Mouse (Mus musculus) embryonic facial prominence, embryonic 10.5 days (tissue): ENCODE data around the gene Eda2r. TPM values are rescaled to one million over a fixed set of nuclear protein-coding genes. Genes with fewer than 3 reads are reported as not detected.
A peak's percentile ranks its signal among the peaks of the same experiment; 100 is the strongest.

Source experiments
- DNase-seq: peaks from one replicate; pipeline ENCODE4 v3.0.0-alpha.2; 2017; ENCODE audit warnings: low spot score
- H3K27ac ChIP-seq: fragments of 300-500 bp; sonication (generic); replicated peaks from 2 replicates; pipeline ENCODE4 v1.5.1; 2016; ENCODE audit warnings: mild to moderate bottlenecking
- H3K27me3 ChIP-seq: fragments of 300-500 bp; sonication (generic); replicated peaks from 2 replicates; pipeline ENCODE4 v1.6.1; 2016; ENCODE audit warnings: low read depth, mild to moderate bottlenecking; ENCODE audit not compliant: poor library complexity, severe bottlenecking
- H3K36me3 ChIP-seq: fragments of 300-500 bp; sonication (generic); replicated peaks from 2 replicates; pipeline ENCODE4 v1.6.1; 2016; ENCODE audit warnings: mild to moderate bottlenecking, moderate library complexity
- H3K4me1 ChIP-seq: fragments of 300-500 bp; sonication (generic); 2 replicates; pipeline ENCODE4 v1.6.1; 2016
- H3K4me3 ChIP-seq: fragments of 300-500 bp; sonication (generic); 2 replicates; pipeline ENCODE4 v1.5.1; 2016; ENCODE audit warnings: mild to moderate bottlenecking, moderate library complexity
- H3K9me3 ChIP-seq: fragments of 300-500 bp; sonication (generic); 2 replicates; pipeline ENCODE4 v1.6.1; 2016; ENCODE audit warnings: mild to moderate bottlenecking
- WGBS: fragments of 180-500 bp; shearing (Covaris S2); methylation state at CpG from one replicate; pipeline ENCODE4 v1.1.7; 2016; 5-methylcytosine and 5-hydroxymethylcytosine counted together
- polyA plus RNA-seq: library from polyadenylated mRNA; unstranded; fragments of >200 nt; fragmentation: Nextera tagmentation; extraction: Ambion mirVana; gene quantifications from 2 replicates; pipeline ENCODE4 v1.2.1, GENCODE M21; 2016

Gene Eda2r
- 1.8 and 2.0 TPM in 2 replicates for polyA plus RNA-seq

- Histone ChIP-seq H3K27ac (no peak within 1 kb of the TSS; the same call in 1 of the 2 replicates), H3K9me3 (no peaks in the 10 kb centered on the region), H3K4me1 (peaks cover 7% of the 10 kb centered on the region; the same call in 1 of the 2 replicates), H3K36me3 (no peaks in the 10 kb centered on the region), H3K4me3 (peak within 1 kb of the TSS; percentile 48), H3K27me3 (peaks cover 7% of the 10 kb centered on the region; the same call in 1 of the 2 replicates)
- DNase-seq: peak; percentile 57
- WGBS: 17% methylated on average over 8 of the region's 8 CpGs
Measured at GRCm38 (mm10) chrX:97377065-97377421, at the start of gene Eda2r. Eda2r (minus strand) TSS chrX:97377216.

GRCm38 (mm10) chrX:97397872-97398271 is 20.9 kb upstream of the Eda2r start:
- H3K9me3 ChIP-seq: no peaks in the 10 kb centered on the region
- no peaks in the 10 kb centered on the region for H3K36me3 ChIP-seq
- no peaks in the 10 kb centered on the region for H3K4me1 ChIP-seq
- whole genome bisulfite sequencing: 84% methylated on average over 2 of the region's 2 CpGs
- no peaks in the 10 kb centered on the region for H3K27me3 ChIP-seq
- no peak overlapping the region for H3K4me3 ChIP-seq
- no peak overlapping the region for H3K27ac ChIP-seq
- no peak for DNase-seq

GRCm38 (mm10) chrX:97378076-97378475 is 1.1 kb upstream of the Eda2r start:
- Histone ChIP-seq H3K36me3 (no peaks in the 10 kb centered on the region), H3K4me3 (no peak overlapping the region), H3K9me3 (no peaks in the 10 kb centered on the region), H3K27me3 (peaks cover 7% of the 10 kb centered on the region; the same call in 1 of the 2 replicates), H3K4me1 (peaks cover 7% of the 10 kb centered on the region; the same call in 1 of the 2 replicates), H3K27ac (no peak overlapping the region)
- DNase-seq: no peak
- 58% methylated on average over 1 of the region's 1 CpGs for WGBS

GRCm38 (mm10) chrX:97376321-97377064 is 523 bp downstream of the Eda2r start:
- Histone ChIP-seq H3K36me3 (no peaks in the 10 kb centered on the region), H3K27ac (no peak overlapping the region; the same call in 1 of the 2 replicates), H3K4me3 (peak overlapping the region; percentile 48), H3K4me1 (peaks cover 7% of the 10 kb centered on the region; the same call in 1 of the 2 replicates), H3K9me3 (no peaks in the 10 kb centered on the region), H3K27me3 (peaks cover 7% of the 10 kb centered on the region; the same call in 1 of the 2 replicates)
- DNase-seq: peak; percentile 61
- WGBS: 27% methylated on average over 15 of the region's 15 CpGs

- DNase-seq: no peak
- H3K4me1 ChIP-seq: peaks cover 7% of the 10 kb centered on the region; the same call in 1 of the 2 replicates
- no peak overlapping the region for H3K27ac ChIP-seq
- H3K36me3 ChIP-seq: no peaks in the 10 kb centered on the region
- H3K9me3 ChIP-seq: no peaks in the 10 kb centered on the region
- 74% methylated on average over 2 of the region's 2 CpGs for WGBS
- peaks cover 7% of the 10 kb centered on the region; the same call in 1 of the 2 replicates for H3K27me3 ChIP-seq
- no peak overlapping the region for H3K4me3 ChIP-seq
Measured at GRCm38 (mm10) chrX:97372826-97373225, 4.2 kb downstream of the Eda2r start.

GRCm38 (mm10) chrX:97369206-97369605 is 7.8 kb downstream of the Eda2r start:
- Histone ChIP-seq H3K4me1 (no peaks in the 10 kb centered on the region), H3K27ac (no peak overlapping the region), H3K27me3 (no peaks in the 10 kb centered on the region), H3K4me3 (no peak overlapping the region), H3K36me3 (no peaks in the 10 kb centered on the region), H3K9me3 (no peaks in the 10 kb centered on the region)
- no peak for DNase-seq
- 44% methylated on average over 1 of the region's 1 CpGs for WGBS

GRCm38 (mm10) chrX:97368741-97369140 is 8.3 kb downstream of the Eda2r start:
- Histone ChIP-seq H3K4me3 (no peak overlapping the region), H3K27ac (no peak overlapping the region), H3K9me3 (no peaks in the 10 kb centered on the region), H3K4me1 (no peaks in the 10 kb centered on the region), H3K27me3 (no peaks in the 10 kb centered on the region), H3K36me3 (no peaks in the 10 kb centered on the region)
- no peak for DNase-seq
- WGBS: 83% methylated on average over 2 of the region's 2 CpGs

- Histone ChIP-seq H3K9me3 (no peaks in the 10 kb centered on the region), H3K27me3 (no peaks in the 10 kb centered on the region), H3K4me3 (no peak overlapping the region), H3K27ac (no peak overlapping the region), H3K36me3 (no peaks in the 10 kb centered on the region), H3K4me1 (no peaks in the 10 kb centered on the region)
- no peak for DNase-seq
- 41% methylated on average over 2 of the region's 2 CpGs for WGBS
Measured at GRCm38 (mm10) chrX:97360919-97361318, 16.1 kb downstream of the Eda2r start.

- DNase-seq: peak; percentile 9
- H3K9me3 ChIP-seq: no peaks in the 10 kb centered on the region
- H3K27me3 ChIP-seq: no peaks in the 10 kb centered on the region
- no peaks in the 10 kb centered on the region for H3K4me1 ChIP-seq
- no peak overlapping the region for H3K27ac ChIP-seq
- H3K36me3 ChIP-seq: no peaks in the 10 kb centered on the region
- H3K4me3 ChIP-seq: no peak overlapping the region
Measured at GRCm38 (mm10) chrX:97327891-97328290, 49.1 kb downstream of the Eda2r start.
